Mouse (Mus musculus): ENCODE data around the gene Atf5. TPM values are rescaled to one million over a fixed set of nuclear protein-coding genes. Genes with fewer than 3 reads are reported as not detected.

Gene Atf5
- polyA plus RNA-seq, 1 experiment from 2014 or later, result 6.9 TPM

DNA sequence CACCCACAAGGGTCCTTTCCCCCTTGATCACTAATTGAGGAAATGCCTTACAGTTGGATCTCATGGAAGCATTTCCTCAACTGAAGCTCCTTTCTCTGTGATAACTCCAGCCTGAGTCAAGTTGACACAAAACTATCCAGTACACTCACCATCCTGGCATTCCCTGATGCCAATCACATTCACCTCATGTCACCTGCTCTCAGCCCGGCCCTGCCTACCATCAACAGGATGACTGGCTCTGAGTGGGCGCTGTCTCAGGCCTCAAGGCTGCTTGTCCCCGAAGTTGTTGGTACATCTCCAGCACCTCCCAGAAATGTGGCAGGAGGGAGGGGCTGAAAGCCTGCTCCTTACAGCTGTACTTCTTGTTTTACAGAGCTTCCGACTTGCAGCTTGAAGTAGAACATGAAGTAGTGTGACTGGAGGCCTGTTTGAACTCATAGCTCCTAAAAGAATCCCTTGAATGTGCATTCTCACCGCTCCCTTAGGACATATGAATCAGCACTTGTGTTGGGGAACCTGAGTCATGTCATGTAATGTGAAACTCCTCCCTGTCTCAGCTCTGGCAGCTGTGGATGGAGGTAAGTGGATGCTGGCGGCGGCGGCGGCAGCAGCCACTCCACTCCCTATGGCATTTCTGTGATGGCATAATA lies 39.5 kb downstream of the Atf5 start:
- ATAC-seq (ENCODE audit: low FRiP score), result no peak
- H3K4me1 ChIP-seq, result no peaks in the 10 kb centered on the region
- peaks cover 38% of the 10 kb centered on the region for H3K36me3 ChIP-seq (replicated peaks)
- no peaks in the 10 kb centered on the region for H3K9me3 ChIP-seq
- 93% methylated on average over 9 of the region's 9 CpGs for WGBS
- H3K9ac ChIP-seq, result no peak overlapping the region
- H3K27me3 ChIP-seq, result no peaks in the 10 kb centered on the region
- no peak overlapping the region for H3K4me2 ChIP-seq
- no peak overlapping the region for H3K27ac ChIP-seq
- H3K4me3 ChIP-seq (replicated peaks), result no peak overlapping the region

DNA sequence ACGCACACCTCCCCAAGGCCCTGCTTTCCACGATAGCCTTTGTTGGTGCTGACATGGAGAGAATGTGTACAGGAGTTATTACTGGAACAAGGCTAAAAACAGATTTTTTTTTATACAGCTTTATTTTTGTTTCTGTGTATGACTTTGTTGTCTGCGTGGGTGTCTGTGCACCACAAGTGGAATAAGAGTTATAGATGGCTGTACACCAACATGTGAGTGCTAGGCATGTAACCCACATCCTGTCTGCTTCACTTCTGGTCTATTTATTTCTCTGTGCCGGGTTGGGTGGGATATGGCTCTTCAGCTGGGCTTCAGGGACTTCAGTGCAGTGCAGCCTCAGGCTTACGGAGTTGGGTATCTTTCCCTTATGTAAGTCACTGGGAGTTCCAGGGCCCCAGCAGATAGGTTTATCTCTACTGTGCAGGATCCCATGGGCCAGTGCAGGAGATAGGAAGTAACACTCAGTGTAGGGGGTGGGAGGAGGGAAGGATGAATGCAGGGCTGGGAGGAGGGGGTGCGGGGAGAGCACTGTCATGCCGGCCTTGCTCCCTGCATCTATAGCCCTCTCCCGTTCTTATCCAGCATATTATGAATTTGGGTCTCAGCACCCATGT lies 43.8 kb downstream of the Atf5 start:
- H3K9ac ChIP-seq, result no peak overlapping the region
- H3K27me3 ChIP-seq, result no peaks in the 10 kb centered on the region
- WGBS, result 90% methylated on average over 8 of the region's 8 CpGs
- no peak overlapping the region for H3K27ac ChIP-seq
- H3K4me2 ChIP-seq, result no peak overlapping the region
- H3K36me3 ChIP-seq (replicated peaks), result peaks cover 74% of the 10 kb centered on the region
- no peaks in the 10 kb centered on the region for H3K9me3 ChIP-seq
- ATAC-seq (ENCODE audit: low FRiP score), result no peak
- no peaks in the 10 kb centered on the region for H3K4me1 ChIP-seq
- H3K4me3 ChIP-seq (replicated peaks), result no peak overlapping the region

DNA sequence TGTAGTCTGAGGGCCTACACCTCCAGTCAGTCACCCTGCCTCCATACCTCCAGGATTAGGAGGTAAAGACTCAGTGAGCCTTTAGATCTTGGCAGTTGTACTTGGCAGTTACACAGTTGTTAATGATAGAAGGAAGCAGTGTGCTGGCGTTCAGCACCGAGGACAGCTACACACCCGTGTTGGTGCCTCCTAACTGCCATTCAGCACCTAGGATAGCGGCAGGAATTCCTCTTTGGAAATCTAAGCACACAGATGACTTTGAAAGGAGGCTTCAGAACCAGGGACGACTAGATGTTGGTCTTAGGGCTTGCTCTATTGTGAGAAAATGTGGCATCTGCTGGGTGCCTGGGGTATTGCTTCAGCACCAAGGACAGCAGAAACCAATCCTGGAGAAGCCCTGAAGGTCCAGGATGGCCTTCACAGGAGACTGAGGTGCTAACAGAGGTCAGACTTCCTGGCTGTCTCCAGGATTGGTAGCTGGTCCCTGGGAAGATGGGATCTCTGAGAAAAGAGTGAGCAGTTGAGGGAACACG lies 46.3 kb downstream of the Atf5 start:
- Histone ChIP-seq H3K4me1 (no peaks in the 10 kb centered on the region), H3K36me3 (replicated peaks) (peaks cover 82% of the 10 kb centered on the region), H3K4me3 (replicated peaks) (no peak overlapping the region), H3K9me3 (no peaks in the 10 kb centered on the region), H3K27me3 (no peaks in the 10 kb centered on the region), H3K4me2 (no peak overlapping the region), H3K9ac (no peak overlapping the region), H3K27ac (no peak overlapping the region)
- 16% methylated on average over 6 of the region's 6 CpGs for WGBS
- no peak for ATAC-seq (ENCODE audit: low FRiP score)

DNA sequence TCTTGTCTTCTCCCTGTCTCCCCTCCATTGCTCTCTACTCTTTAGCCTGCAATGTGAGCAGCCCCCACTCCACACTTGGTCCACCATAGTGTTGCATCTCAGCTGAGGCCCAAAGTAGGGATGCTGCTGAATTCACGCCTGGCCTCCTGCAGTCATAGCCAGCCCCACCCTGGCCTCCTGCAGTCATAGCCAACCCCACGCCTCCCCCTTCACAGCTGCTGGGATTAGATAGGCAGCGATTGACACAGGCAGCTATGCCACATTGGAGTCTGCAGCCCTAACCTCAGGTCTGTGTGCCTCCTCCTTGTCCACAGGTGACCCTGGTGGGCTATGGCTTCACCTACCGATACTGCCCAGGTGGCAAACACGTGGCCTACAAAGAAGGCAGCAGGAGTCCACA lies 48.3 kb downstream of the Atf5 start:
- Histone ChIP-seq H3K9ac (no peak overlapping the region), H3K9me3 (no peaks in the 10 kb centered on the region), H3K4me1 (no peaks in the 10 kb centered on the region), H3K4me3 (replicated peaks) (no peak overlapping the region), H3K27me3 (no peaks in the 10 kb centered on the region), H3K27ac (no peak overlapping the region), H3K4me2 (no peak overlapping the region), H3K36me3 (replicated peaks) (peaks cover 76% of the 10 kb centered on the region)
- 85% methylated on average over 5 of the region's 5 CpGs for WGBS
- no peak for ATAC-seq (ENCODE audit: low FRiP score)

MicroRNAs within 50 kb of the gene (microRNA counts, 519-probe panel; counts per million panel counts)
- microRNA mmu-miR-707, result not detected

Small RNA genes within 50 kb of the gene (microRNA-seq; reads per million reads assigned to microRNA genes)
- not detected for gene Mir707

Other genes starting within 250 kb of the Atf5 start
- gene Napsa, start 244.3 kb downstream of the Atf5 start, polyA plus RNA-seq (2016; fragmentation: Nextera tagmentation; extraction: Ambion mirVana), result 0.38 and 0.51 TPM in 2 replicates
- gene Kcnc3, start 226.0 kb downstream of the Atf5 start, polyA plus RNA-seq (2016; fragmentation: Nextera tagmentation; extraction: Ambion mirVana), result 1.7 and 1.9 TPM in 2 replicates
- 2.1 and 2.3 TPM in 2 replicates for gene Myh14, start 145.8 kb downstream of the Atf5 start, polyA plus RNA-seq (2016; fragmentation: Nextera tagmentation; extraction: Ambion mirVana)
- gene Izumo2, start 107.9 kb downstream of the Atf5 start, polyA plus RNA-seq (2016; fragmentation: Nextera tagmentation; extraction: Ambion mirVana), result not detected in 2 replicates
- gene Vrk3, start 68.2 kb downstream of the Atf5 start, polyA plus RNA-seq (2016; fragmentation: Nextera tagmentation; extraction: Ambion mirVana), result 39.1 and 42.0 TPM in 2 replicates
- 2.3 and 2.4 TPM in 2 replicates for gene Zfp473, start 65.6 kb downstream of the Atf5 start, polyA plus RNA-seq (2016; fragmentation: Nextera tagmentation; extraction: Ambion mirVana)
- gene Nup62, start 570 bp downstream of the Atf5 start, polyA plus RNA-seq (2016; fragmentation: Nextera tagmentation; extraction: Ambion mirVana), result 94.6 and 105 TPM in 2 replicates
- gene Il4i1, start 271 bp downstream of the Atf5 start, polyA plus RNA-seq (2016; fragmentation: Nextera tagmentation; extraction: Ambion mirVana), result 2.3 and 2.5 TPM in 2 replicates
- 95.2 and 96.0 TPM in 2 replicates for gene Akt1s1, start 32.3 kb upstream of the Atf5 start, polyA plus RNA-seq (2016; fragmentation: Nextera tagmentation; extraction: Ambion mirVana)
- gene Tbc1d17, start 32.4 kb upstream of the Atf5 start, polyA plus RNA-seq (2016; fragmentation: Nextera tagmentation; extraction: Ambion mirVana), result 80.7 and 83.8 TPM in 2 replicates
- gene Pnkp, start 40.5 kb upstream of the Atf5 start, polyA plus RNA-seq (2016; fragmentation: Nextera tagmentation; extraction: Ambion mirVana), result 37.8 and 39.1 TPM in 2 replicates
- 595 and 609 TPM in 2 replicates for gene Ptov1, start 53.1 kb upstream of the Atf5 start, polyA plus RNA-seq (2016; fragmentation: Nextera tagmentation; extraction: Ambion mirVana)
- gene Med25, start 76.1 kb upstream of the Atf5 start, polyA plus RNA-seq (2016; fragmentation: Nextera tagmentation; extraction: Ambion mirVana), result 172 and 178 TPM in 2 replicates
- 27.4 and 28.7 TPM in 2 replicates for gene Fuz, start 79.4 kb upstream of the Atf5 start, polyA plus RNA-seq (2016; fragmentation: Nextera tagmentation; extraction: Ambion mirVana)
- 85.8 and 94.4 TPM in 2 replicates for gene Ap2a1, start 112.8 kb upstream of the Atf5 start, polyA plus RNA-seq (2016; fragmentation: Nextera tagmentation; extraction: Ambion mirVana)
- 0.27 TPM in 1 of 2 replicates, not detected in the other for gene Tsks, start 126.5 kb upstream of the Atf5 start, polyA plus RNA-seq (2016; fragmentation: Nextera tagmentation; extraction: Ambion mirVana)
- gene Cpt1c, start 158.2 kb upstream of the Atf5 start, polyA plus RNA-seq (2016; fragmentation: Nextera tagmentation; extraction: Ambion mirVana), result 35.1 and 38.1 TPM in 2 replicates
- gene Prmt1, start 169.9 kb upstream of the Atf5 start, polyA plus RNA-seq (2016; fragmentation: Nextera tagmentation; extraction: Ambion mirVana), result 585 and 631 TPM in 2 replicates
- 72.4 and 73.0 TPM in 2 replicates for gene Irf3, start 181.0 kb upstream of the Atf5 start, polyA plus RNA-seq (2016; fragmentation: Nextera tagmentation; extraction: Ambion mirVana)
- gene Bcl2l12, start 182.1 kb upstream of the Atf5 start, polyA plus RNA-seq (2016; fragmentation: Nextera tagmentation; extraction: Ambion mirVana), result 57.8 and 66.4 TPM in 2 replicates
- 47.4 and 52.0 TPM in 2 replicates for gene Scaf1, start 199.7 kb upstream of the Atf5 start, polyA plus RNA-seq (2016; fragmentation: Nextera tagmentation; extraction: Ambion mirVana)
- 11.4 and 13.8 TPM in 2 replicates for gene Rras, start 201.3 kb upstream of the Atf5 start, polyA plus RNA-seq (2016; fragmentation: Nextera tagmentation; extraction: Ambion mirVana)
- gene Prr12, start 236.2 kb upstream of the Atf5 start, polyA plus RNA-seq (2016; fragmentation: Nextera tagmentation; extraction: Ambion mirVana), result 13.1 and 13.6 TPM in 2 replicates
- gene Nosip, start 245.8 kb upstream of the Atf5 start, polyA plus RNA-seq (2016; fragmentation: Nextera tagmentation; extraction: Ambion mirVana), result 53.7 and 54.4 TPM in 2 replicates
- gene Prrg2, start 246.0 kb upstream of the Atf5 start, polyA plus RNA-seq (2016; fragmentation: Nextera tagmentation; extraction: Ambion mirVana), result 17.1 and 18.2 TPM in 2 replicates